Mouse (Mus musculus) intestine, embryonic 16.5 days (tissue): ENCODE measurements around the gene Dstyk. TPM values are rescaled to one million over a fixed set of nuclear protein-coding genes. Genes with fewer than 3 reads are reported as not detected.

Experiments used
- ATAC-seq: fragments of 200-750 bp; cut with Nextera tagmentation; 2 replicates; pipeline ENCODE4 v1.8.0; 2017; ENCODE audit warnings: moderate TSS enrichment, moderate library complexity
- H3K27ac ChIP-seq: fragments of 300-500 bp; sonication (generic); 2 replicates; pipeline ENCODE4 v1.5.1; 2014; ENCODE audit warnings: mild to moderate bottlenecking, low read length
- H3K27me3 ChIP-seq: fragments of 300-500 bp; sonication (generic); replicated peaks from 2 replicates; pipeline ENCODE4 v1.6.1; 2014; ENCODE audit warnings: low read length, control low read depth, mixed read lengths; ENCODE audit not compliant: control insufficient read depth, insufficient read depth
- H3K36me3 ChIP-seq: fragments of 300-500 bp; sonication (generic); 2 replicates; pipeline ENCODE4 v1.6.1; 2014; ENCODE audit warnings: low read length, control low read depth; ENCODE audit not compliant: control insufficient read depth, insufficient read depth
- H3K4me1 ChIP-seq: fragments of 300-500 bp; sonication (generic); 2 replicates; pipeline ENCODE4 v1.6.1; 2014; ENCODE audit warnings: low read length, control low read depth, mixed read lengths; ENCODE audit not compliant: control insufficient read depth, insufficient read depth
- H3K4me2 ChIP-seq: fragments of 300-500 bp; sonication (generic); 2 replicates; pipeline ENCODE4 v1.6.1; 2014; ENCODE audit warnings: low read depth, low read length, control low read depth
- H3K4me3 ChIP-seq: fragments of 300-500 bp; sonication (generic); 2 replicates; pipeline ENCODE4 v1.5.1; 2014; ENCODE audit warnings: mild to moderate bottlenecking, low read length
- H3K9ac ChIP-seq: fragments of 300-500 bp; sonication (generic); 2 replicates; pipeline ENCODE4 v1.6.1; 2014; ENCODE audit warnings: low read depth, low read length
- H3K9me3 ChIP-seq: fragments of 300-500 bp; sonication (generic); 2 replicates; pipeline ENCODE4 v1.6.1; 2016; ENCODE audit warnings: low read length, control low read depth; ENCODE audit not compliant: control insufficient read depth
- WGBS: fragments of 180-500 bp; shearing (Covaris S2); extraction: QIAGEN DNeasy Blood & Tissue Kit; methylation state at CpG from one replicate; pipeline ENCODE4 v1.1.7; 2014; 5-methylcytosine and 5-hydroxymethylcytosine counted together
- polyA plus RNA-seq: library from polyadenylated mRNA; unstranded; fragments of >200 nt; fragmentation: Nextera tagmentation; extraction: Ambion mirVana; gene quantifications from 2 replicates; pipeline ENCODE4 v1.2.1, GENCODE M21; 2015

Gene Dstyk
- 6.2 and 6.3 TPM in 2 replicates for polyA plus RNA-seq

GRCm38 (mm10) chr1:132417319-132418251 lies at the start of gene Dstyk:
TSS of gene Dstyk (plus strand) at chr1:132417555.
- H3K36me3 ChIP-seq = no peaks in the 10 kb centered on the region
- peak within 1 kb of the TSS; percentile 92 for H3K9ac ChIP-seq
- H3K4me1 ChIP-seq = peaks cover 4% of the 10 kb centered on the region; the same call in 1 of the 2 replicates
- WGBS = under 1% methylated on average over 85 of the region's 85 CpGs
- H3K4me3 ChIP-seq = peak within 1 kb of the TSS; percentile 89
- H3K4me2 ChIP-seq = peak within 1 kb of the TSS; percentile 81
- no peaks in the 10 kb centered on the region for H3K9me3 ChIP-seq
- no peaks in the 10 kb centered on the region for H3K27me3 ChIP-seq
- peak; percentile 99 for ATAC-seq
- H3K27ac ChIP-seq = peak within 1 kb of the TSS; percentile 89

- H3K27ac ChIP-seq = no peak overlapping the region
- no peaks in the 10 kb centered on the region for H3K27me3 ChIP-seq
- ATAC-seq = peak; percentile 85
Measured at GRCm38 (mm10) chr1:132367692-132368506, 49.5 kb upstream of the Dstyk start.

GRCm38 (mm10) chr1:132370681-132371173 lies 46.6 kb upstream of the Dstyk start:
- Histone ChIP-seq H3K4me2 (no peak overlapping the region), H3K4me1 (peaks cover 21% of the 10 kb centered on the region), H3K4me3 (no peak overlapping the region), H3K27ac (no peak overlapping the region), H3K27me3 (no peaks in the 10 kb centered on the region), H3K9ac (no peak overlapping the region), H3K36me3 (no peaks in the 10 kb centered on the region), H3K9me3 (no peaks in the 10 kb centered on the region)
- ATAC-seq = no peak
- WGBS = 71% methylated on average over 9 of the region's 9 CpGs

More at GRCm38 (mm10) chr1:132367692-132368506, 49.5 kb upstream of the Dstyk start:
- WGBS = 28% methylated on average over 7 of the region's 7 CpGs
- no peak overlapping the region for H3K4me3 ChIP-seq
- H3K9ac ChIP-seq = no peak overlapping the region
- H3K4me1 ChIP-seq = peaks cover 8% of the 10 kb centered on the region; the same call in 1 of the 2 replicates
- H3K9me3 ChIP-seq = no peaks in the 10 kb centered on the region
- H3K4me2 ChIP-seq = no peak overlapping the region
- no peaks in the 10 kb centered on the region for H3K36me3 ChIP-seq

GRCm38 (mm10) chr1:132371298-132372081 lies 45.9 kb upstream of the Dstyk start:
- Histone ChIP-seq H3K9ac (no peak overlapping the region), H3K9me3 (no peaks in the 10 kb centered on the region), H3K4me2 (no peak overlapping the region), H3K36me3 (no peaks in the 10 kb centered on the region), H3K27ac (no peak overlapping the region), H3K4me3 (no peak overlapping the region), H3K4me1 (peaks cover 24% of the 10 kb centered on the region), H3K27me3 (no peaks in the 10 kb centered on the region)
- WGBS = 61% methylated on average over 8 of the region's 8 CpGs
- ATAC-seq = no peak

GRCm38 (mm10) chr1:132372354-132372753 lies 45.0 kb upstream of the Dstyk start:
- WGBS = 84% methylated on average over 5 of the region's 5 CpGs
- H3K4me1 ChIP-seq = peaks cover 30% of the 10 kb centered on the region
- H3K27ac ChIP-seq = no peak overlapping the region
- H3K4me2 ChIP-seq = no peak overlapping the region
- H3K4me3 ChIP-seq = no peak overlapping the region
- H3K36me3 ChIP-seq = no peaks in the 10 kb centered on the region
- H3K9me3 ChIP-seq = no peaks in the 10 kb centered on the region
- H3K9ac ChIP-seq = no peak overlapping the region
- ATAC-seq = no peak
- H3K27me3 ChIP-seq = no peaks in the 10 kb centered on the region

- H3K27me3 ChIP-seq = no peaks in the 10 kb centered on the region
- no peak overlapping the region for H3K9ac ChIP-seq
- H3K4me1 ChIP-seq = peaks cover 30% of the 10 kb centered on the region
- no peak overlapping the region for H3K4me3 ChIP-seq
- H3K4me2 ChIP-seq = no peak overlapping the region
- no peaks in the 10 kb centered on the region for H3K9me3 ChIP-seq
- H3K27ac ChIP-seq = no peak overlapping the region
- WGBS = 84% methylated on average over 6 of the region's 6 CpGs
- H3K36me3 ChIP-seq = no peaks in the 10 kb centered on the region
- no peak for ATAC-seq
Measured at GRCm38 (mm10) chr1:132372896-132373534, 44.3 kb upstream of the Dstyk start.

- H3K27me3 ChIP-seq = no peaks in the 10 kb centered on the region
- H3K9ac ChIP-seq = no peak overlapping the region
- WGBS = 28% methylated on average over 5 of the region's 5 CpGs
- H3K36me3 ChIP-seq = no peaks in the 10 kb centered on the region
- no peak overlapping the region for H3K4me2 ChIP-seq
- H3K4me1 ChIP-seq = peaks cover 30% of the 10 kb centered on the region
- peak; percentile 68 for ATAC-seq
- H3K27ac ChIP-seq = no peak overlapping the region
- no peaks in the 10 kb centered on the region for H3K9me3 ChIP-seq
- no peak overlapping the region for H3K4me3 ChIP-seq
Measured at GRCm38 (mm10) chr1:132374140-132374872, 43.0 kb upstream of the Dstyk start.

- no peak overlapping the region for H3K4me2 ChIP-seq
- H3K4me1 ChIP-seq = peaks cover 30% of the 10 kb centered on the region
- ATAC-seq = no peak
- H3K36me3 ChIP-seq = no peaks in the 10 kb centered on the region
- no peak overlapping the region for H3K27ac ChIP-seq
- H3K27me3 ChIP-seq = no peaks in the 10 kb centered on the region
- no peak overlapping the region for H3K4me3 ChIP-seq
- H3K9ac ChIP-seq = no peak overlapping the region
- WGBS = 67% methylated on average over 3 of the region's 3 CpGs
- no peaks in the 10 kb centered on the region for H3K9me3 ChIP-seq
Measured at GRCm38 (mm10) chr1:132374873-132375244, 42.5 kb upstream of the Dstyk start.
